Mouse (Mus musculus) kidney, postnatal 14 days (tissue): ENCODE measurements at regions not wholly inside any gene's neighbourhood (a gene's known extent, or its start where the extent isn't known, plus 50 kb on each side); places are given as distances from the start of the nearest gene placed in this dataset.
"Not testable (repeated sequence)": the region's sequence is repeated elsewhere in the genome, so short reads cannot be mapped to it uniquely, and the experiment has no call there.

Source experiments
- DNase-seq: peaks from one replicate; pipeline ENCODE4 v3.0.0; 2022; ENCODE audit warnings: mixed read lengths

DNA sequence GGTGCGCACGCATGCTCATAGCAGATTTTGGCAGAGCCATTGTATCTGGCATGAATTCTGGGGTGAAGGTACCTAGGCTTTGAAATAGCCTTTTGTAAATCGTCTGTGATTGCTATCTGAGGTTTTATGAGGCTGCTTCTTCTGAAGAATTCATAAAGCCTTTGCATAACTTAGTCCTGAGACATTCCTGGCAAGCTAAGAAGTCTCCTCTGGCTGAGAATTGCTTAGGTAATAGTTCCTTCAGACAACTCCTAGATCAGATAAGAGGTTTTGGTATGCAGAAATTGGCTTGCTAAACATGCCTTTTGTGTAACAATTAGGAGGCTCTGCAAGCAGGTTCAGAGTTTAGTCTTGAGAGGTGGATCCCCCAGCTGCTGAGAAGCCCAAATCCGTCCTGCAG, 82.7 kb downstream of the Pmp22 start:
- no peak for DNase-seq

DNA sequence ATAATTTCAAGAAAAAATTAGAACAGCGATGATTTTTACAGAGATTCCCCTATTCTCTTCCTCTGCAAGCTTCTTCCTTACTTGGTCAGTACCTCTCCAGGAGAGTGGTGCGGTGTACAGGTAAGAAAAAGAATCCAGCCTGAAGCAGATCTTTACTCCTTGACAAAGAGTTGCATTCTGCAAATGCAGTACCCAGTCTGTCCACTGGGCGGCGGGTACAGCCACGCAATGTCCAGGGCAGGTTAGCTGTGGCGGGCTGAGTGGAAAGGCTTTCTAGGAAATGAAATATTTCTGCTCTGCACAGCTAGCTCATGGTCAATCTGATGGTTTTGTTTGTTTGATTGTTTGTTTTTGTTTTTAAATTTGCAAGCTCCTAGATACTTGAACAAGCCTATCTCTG, 84.3 kb downstream of the Pmp22 start:
- peak; percentile 86 for DNase-seq

DNA sequence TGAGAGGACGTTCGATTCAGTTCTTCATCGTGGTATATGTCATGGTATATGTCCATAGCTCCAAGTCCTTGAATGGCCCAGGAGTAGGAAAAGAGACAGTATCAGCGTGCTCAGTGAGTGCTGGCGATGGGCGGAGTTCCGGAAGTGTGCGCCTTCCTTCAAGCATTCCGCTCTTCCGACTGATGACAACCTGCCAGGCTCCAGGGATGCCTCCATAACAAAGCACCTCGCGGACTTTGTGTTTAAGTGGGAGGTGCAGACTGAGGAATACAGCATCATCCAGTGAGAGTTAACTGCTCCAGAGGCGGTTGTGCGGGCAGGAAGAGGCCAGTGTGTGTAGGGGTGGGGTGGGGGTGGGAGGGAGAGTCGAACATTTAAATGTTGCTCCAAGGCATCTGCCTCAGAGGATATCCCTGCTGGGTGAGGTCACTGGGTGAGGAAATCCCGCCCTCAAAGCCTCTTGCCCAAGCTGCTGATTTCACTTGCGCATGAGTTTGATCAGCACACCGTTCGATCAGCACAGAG, 85.2 kb downstream of the Pmp22 start:
- no peak for DNase-seq

DNA sequence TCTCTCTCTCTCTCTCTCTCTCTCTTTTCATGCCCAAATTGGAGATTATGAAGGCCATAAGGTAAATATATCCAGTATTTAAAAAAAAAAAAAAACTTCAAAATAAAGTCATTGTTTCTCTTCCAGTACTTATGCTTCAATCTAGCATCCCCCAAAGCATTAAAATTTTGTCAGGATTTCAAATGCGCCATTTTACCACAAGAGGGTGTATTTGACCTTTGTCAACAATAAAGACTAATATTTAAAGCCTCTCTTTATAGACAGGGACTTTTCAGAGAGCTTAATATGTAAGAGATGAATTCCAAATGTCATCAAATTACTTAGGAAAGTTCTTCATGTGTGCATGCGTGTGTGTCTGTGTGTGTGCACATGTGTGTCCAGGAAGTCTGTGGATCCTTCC, 87.2 kb downstream of the Pmp22 start:
- no peak for DNase-seq

GRCm38 (mm10) chr11:63217049-63217448, 88.3 kb downstream of the Pmp22 start:
- no peak for DNase-seq

- no peak for DNase-seq
Measured at GRCm38 (mm10) chr11:63226471-63226870, 97.7 kb downstream of the Pmp22 start.

DNA sequence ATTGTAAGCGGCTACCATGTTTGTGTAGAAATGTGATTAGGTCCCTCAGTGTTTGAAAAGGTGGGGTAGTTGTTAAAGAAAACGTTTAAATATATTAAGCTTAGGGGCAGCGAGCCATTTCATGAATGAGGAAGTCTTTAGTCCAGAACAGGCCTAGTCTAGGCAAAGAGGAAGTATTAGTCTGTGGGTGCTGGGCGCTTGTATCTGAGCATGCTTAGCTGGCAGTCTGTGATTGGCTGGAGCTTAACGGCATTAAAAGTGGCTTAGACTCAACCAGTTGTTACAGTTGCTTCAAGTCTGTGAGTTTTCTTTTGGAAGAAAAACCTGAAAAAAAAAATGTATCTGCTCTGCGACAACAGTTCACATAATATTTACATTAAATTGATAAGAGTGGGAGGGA, 102.0 kb downstream of the Pmp22 start:
- no peak for DNase-seq

DNA sequence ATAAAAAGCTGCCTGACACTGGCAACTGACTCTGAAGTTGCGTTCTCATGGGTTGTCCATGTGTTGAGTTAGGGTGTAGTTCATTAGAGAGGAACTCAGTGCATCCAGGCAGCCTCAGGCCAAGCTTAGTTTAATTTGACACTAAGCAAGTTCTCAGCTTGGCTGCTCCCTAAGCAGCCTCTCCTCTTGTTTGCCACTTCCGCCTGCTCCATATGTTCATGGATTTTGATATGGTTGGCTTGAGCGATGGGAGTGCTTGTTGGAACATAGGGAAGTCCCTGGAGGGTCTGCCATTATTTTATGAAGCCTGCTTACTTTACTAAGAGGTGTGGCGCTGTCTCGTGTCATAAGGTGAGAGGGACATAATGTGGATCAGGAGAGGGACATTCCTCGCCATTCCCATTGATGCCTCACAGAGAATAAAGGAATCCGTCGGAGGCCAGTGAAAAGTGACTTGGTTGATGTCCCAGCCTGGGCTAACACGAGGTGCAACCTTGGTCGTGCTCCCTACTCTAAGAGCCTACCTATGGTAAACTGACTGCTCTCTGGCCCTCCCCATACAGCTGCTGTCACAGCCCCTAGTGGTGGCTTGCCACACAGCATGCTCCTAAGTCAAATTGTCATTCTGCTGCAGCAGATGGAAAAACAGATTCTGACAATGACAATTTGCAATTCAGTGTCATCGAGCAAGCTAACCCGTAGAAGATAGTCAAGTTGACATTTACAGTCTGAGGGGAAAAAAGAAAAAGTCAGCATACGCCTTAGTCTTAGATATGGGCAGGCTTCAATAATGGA, 104.6 kb downstream of the Pmp22 start:
- DNase-seq = no peak

DNA sequence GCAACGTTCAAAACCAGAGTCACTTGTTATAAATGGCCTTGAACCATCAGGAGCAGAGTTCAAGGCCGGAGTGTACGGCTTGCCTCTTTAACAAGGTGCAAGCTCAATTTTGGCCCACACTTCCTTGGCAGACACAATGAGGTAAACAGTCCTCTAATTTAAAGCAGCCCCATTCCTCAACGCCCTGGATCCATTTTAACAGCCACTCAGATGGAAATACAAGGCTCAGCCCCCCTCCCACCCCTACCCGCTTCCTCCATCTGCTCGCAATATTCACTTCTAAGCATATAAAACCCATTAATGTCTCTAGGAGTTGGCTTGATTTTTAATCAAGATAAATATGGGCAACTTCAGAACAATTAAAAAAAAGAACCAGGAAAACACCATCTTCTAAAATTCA, 105.7 kb downstream of the Pmp22 start:
- no peak for DNase-seq

GRCm38 (mm10) chr11:63238655-63239054, 109.9 kb downstream of the Pmp22 start:
- DNase-seq = no peak

DNA sequence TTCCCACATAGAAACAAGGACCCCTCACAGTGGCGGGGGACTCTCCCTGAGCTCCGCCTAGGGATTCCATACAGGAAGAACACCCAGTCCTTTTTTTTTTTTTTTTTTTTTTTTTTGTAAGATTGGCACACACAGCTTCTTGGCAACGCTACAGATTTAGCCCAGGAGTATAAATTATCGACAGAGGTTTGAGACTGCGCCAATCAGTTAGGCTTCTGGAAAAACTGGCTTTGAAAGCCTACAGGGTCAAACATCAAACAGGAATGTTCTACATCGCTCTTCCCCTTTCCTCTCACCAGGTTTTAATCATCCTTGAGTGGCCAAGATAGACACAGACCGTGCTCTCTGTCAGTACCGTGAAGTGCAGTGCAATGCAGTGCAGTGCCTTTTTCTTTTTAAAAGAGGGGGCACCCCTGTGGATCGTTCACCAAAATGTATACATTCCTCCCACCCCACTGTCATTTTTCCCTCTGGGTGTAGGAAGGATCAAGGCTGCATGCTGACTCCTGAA, 115.2 kb downstream of the Pmp22 start:
- DNase-seq = no peak

DNA sequence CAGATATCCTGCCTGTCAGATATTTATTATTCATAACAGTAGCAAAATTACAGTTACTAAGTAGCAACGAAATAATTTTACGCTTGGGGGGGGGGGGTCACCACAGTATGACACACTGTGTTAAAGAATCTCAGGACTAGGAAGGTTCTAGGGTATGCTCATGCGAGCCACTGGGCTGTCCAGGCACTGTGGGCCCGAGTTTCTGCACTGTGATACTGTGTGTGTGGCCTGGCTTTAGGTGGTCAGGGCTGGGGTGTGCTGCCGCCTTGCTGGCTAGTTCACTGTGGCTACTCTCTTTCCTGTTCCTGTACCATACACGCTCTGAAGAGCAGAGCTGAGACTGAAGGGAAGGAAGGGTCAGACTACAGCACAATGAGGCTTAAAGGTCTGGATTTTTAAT, 116.3 kb downstream of the Pmp22 start:
- DNase-seq = no peak

DNA sequence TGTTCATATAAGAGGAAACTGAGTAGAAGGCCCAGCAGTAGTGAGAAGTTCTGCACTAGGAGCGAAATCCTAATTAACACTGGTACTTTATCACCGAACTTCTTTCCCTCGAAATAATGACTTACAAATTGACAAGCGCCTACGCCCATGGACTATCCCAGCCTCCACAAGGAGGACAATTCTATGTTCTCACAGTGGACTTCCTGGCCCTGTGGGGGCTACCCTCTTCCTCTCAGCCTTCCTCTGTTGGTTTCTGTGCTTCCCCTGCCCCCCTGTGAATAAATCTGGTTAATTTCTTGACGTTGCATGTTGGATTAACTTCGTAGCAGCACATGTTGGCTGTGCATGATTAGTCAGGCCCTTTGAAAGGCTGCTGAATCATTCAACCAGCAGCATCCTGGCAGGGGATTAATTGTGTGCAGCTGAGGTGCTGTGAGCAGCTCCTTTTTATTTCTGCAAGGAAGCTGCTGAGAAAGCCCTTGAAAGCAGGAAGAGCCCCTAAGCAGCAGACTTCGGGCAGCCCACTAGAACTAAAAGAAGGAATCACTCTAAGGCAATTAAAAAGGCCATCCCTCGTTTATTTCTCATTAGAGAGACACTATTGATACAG, 117.4 kb downstream of the Pmp22 start:
- no peak for DNase-seq

- no peak for DNase-seq
Measured at GRCm38 (mm10) chr11:63252012-63252856, 123.5 kb downstream of the Pmp22 start.

GRCm38 (mm10) chr11:63252968-63253602, 124.3 kb downstream of the Pmp22 start:
- DNase-seq = no peak

GRCm38 (mm10) chr11:63264432-63265061, 135.8 kb downstream of the Pmp22 start:
- DNase-seq = peak; percentile 20

GRCm38 (mm10) chr11:63266290-63266689, 137.5 kb downstream of the Pmp22 start:
- DNase-seq = not testable (repeated sequence)

GRCm38 (mm10) chr11:63276641-63277040, 147.9 kb downstream of the Pmp22 start:
- DNase-seq = no peak

- peak; percentile 11 for DNase-seq
Measured at GRCm38 (mm10) chr11:63281839-63282238, 153.1 kb downstream of the Pmp22 start.

DNA sequence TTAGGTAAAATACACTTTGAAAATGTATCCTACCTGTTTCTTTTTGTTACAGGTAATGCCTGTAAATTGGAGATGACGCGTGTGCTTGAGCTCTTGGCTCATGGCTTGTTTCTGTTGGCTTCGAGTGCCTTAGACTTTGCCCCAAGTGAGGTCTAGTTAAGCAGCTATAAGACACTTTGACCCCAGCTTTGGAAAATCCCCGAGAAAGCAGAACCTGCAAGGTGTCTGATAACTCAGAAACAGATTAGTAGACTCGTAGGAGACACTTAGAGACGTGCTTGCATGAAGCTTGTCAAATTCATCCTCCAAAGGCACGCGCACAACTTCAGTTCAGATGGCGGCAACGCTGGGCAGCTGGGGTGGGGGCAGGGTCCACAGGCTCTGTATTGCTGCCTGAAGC, 153.8 kb downstream of the Pmp22 start:
- peak; percentile 56 for DNase-seq

DNA sequence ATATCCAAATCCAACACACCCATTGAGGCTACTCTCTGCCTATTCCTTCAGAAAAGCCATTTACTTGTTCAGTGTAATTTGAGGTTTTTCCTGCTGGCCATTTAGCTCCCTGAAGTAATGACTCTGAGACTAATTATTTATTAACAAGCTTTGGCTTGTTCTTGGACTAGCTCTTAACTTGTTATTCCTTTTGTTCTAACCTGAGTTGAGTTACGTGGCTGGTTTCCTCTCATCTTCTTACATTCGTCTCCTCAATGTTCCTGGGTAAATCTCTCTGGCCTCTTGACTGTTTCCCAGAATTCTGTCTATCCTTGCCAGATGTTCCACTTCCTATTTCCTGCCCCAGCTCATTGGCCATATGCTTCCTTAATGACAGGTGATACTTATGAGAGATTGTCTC, 157.2 kb downstream of the Pmp22 start:
- DNase-seq = no peak

DNA sequence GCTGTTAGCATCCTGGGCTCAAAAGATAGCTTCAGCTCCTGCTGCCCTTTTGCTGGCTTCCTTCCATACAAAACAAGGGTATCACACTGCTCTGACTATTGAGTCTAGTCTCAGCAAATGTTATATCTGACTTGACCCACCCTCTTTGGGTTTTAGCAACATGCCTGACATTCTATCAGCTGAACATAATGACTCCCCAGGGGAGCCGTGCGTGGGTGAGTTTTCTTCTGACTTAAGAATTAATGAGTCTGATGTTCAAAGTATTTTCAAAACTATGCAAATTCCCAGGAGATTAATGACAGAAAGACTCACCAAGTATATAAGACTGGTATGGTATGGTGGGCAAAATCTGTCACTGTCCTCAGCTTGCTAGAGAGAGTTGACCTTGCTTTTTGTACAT, 159.0 kb downstream of the Pmp22 start:
- DNase-seq = no peak
